Mouse (Mus musculus) heart, embryonic 13.5 days (tissue): ENCODE data around the gene Olfr1408. TPM values are rescaled to one million over a fixed set of nuclear protein-coding genes. Genes with fewer than 3 reads are reported as not detected.

Source experiments
- ATAC-seq: fragments of 200-750 bp; cut with Nextera tagmentation; 2 replicates; pipeline ENCODE4 v1.8.0; 2017; ENCODE audit warnings: moderate TSS enrichment; ENCODE audit not compliant: insufficient number of reproducible peaks, low FRiP score, low TSS enrichment; ENCODE audit errors: extremely low read depth
- H3K27ac ChIP-seq: fragments of 300-500 bp; sonication (generic); replicated peaks from 2 replicates; pipeline ENCODE4 v1.5.1; 2015; ENCODE audit warnings: moderate library complexity, mild to moderate bottlenecking, inconsistent platforms
- H3K27me3 ChIP-seq: fragments of 300-500 bp; sonication (generic); replicated peaks from 2 replicates; pipeline ENCODE4 v1.6.1; 2015; ENCODE audit warnings: mild to moderate bottlenecking, inconsistent platforms
- H3K36me3 ChIP-seq: fragments of 300-500 bp; sonication (generic); 2 replicates; pipeline ENCODE4 v1.6.1; 2015; ENCODE audit warnings: mild to moderate bottlenecking, inconsistent platforms
- H3K4me1 ChIP-seq: fragments of 300-500 bp; sonication (generic); 2 replicates; pipeline ENCODE4 v1.6.1; 2015; ENCODE audit warnings: inconsistent platforms
- H3K4me2 ChIP-seq: fragments of 300-500 bp; sonication (generic); 2 replicates; pipeline ENCODE4 v1.6.1; 2015; ENCODE audit warnings: inconsistent platforms, mild to moderate bottlenecking, moderate library complexity
- H3K4me3 ChIP-seq: fragments of 300-500 bp; sonication (generic); 2 replicates; pipeline ENCODE4 v1.5.1; 2015; ENCODE audit warnings: moderate library complexity, mild to moderate bottlenecking, inconsistent platforms
- H3K9ac ChIP-seq: fragments of 300-500 bp; sonication (generic); 2 replicates; pipeline ENCODE4 v1.6.1; 2015; ENCODE audit warnings: inconsistent platforms, mild to moderate bottlenecking, moderate library complexity
- H3K9me3 ChIP-seq: fragments of 300-500 bp; sonication (generic); 2 replicates; pipeline ENCODE4 v1.6.1; 2016; ENCODE audit warnings: inconsistent platforms
- WGBS: fragments of 180-500 bp; shearing (Covaris S2); methylation state at CpG from one replicate; pipeline ENCODE4 v1.1.7; 2015; ENCODE audit warnings: mixed read lengths; 5-methylcytosine and 5-hydroxymethylcytosine counted together
- polyA plus RNA-seq: library from polyadenylated mRNA; unstranded; fragments of >200 nt; fragmentation: Nextera tagmentation; extraction: Ambion mirVana; gene quantifications from 2 replicates; pipeline ENCODE4 v1.2.1, GENCODE M21; 2015

Olfr1408 gene
- not detected in 2 replicates for polyA plus RNA-seq

GRCm38 (mm10) chr1:173137274-173137673, at the start of gene Olfr1408:
Olfr1408 (minus strand) TSS chr1:173137374.
- Histone ChIP-seq H3K36me3 (no peaks in the 10 kb centered on the region), H3K9me3 (no peaks in the 10 kb centered on the region), H3K4me3 (no peak within 1 kb of the TSS), H3K9ac (no peak within 1 kb of the TSS), H3K4me1 (no peaks in the 10 kb centered on the region), H3K4me2 (no peak within 1 kb of the TSS), H3K27ac (no peak within 1 kb of the TSS), H3K27me3 (no peaks in the 10 kb centered on the region)
- ATAC-seq: no peak
- WGBS: 56% methylated on average over 2 of the region's 2 CpGs

GRCm38 (mm10) chr1:173174154-173174842, 37.1 kb upstream of the Olfr1408 start:
- Histone ChIP-seq H3K27me3 (no peaks in the 10 kb centered on the region), H3K9me3 (no peaks in the 10 kb centered on the region), H3K4me2 (no peak overlapping the region), H3K36me3 (no peaks in the 10 kb centered on the region), H3K27ac (no peak overlapping the region), H3K4me3 (no peak overlapping the region), H3K9ac (no peak overlapping the region), H3K4me1 (no peaks in the 10 kb centered on the region)
- no peak for ATAC-seq

Other genes starting within 250 kb of the Olfr1408 start
- 0.36 TPM in 1 of 2 replicates, not detected in the other for gene Apcs, start 242.3 kb downstream of the Olfr1408 start, polyA plus RNA-seq
- not detected in 2 replicates for gene Olfr16, start 187.0 kb downstream of the Olfr1408 start, polyA plus RNA-seq
- not detected in 2 replicates for gene Olfr1406, start 53.3 kb upstream of the Olfr1408 start, polyA plus RNA-seq
- gene Olfr218, start 60.4 kb upstream of the Olfr1408 start, polyA plus RNA-seq: not detected in 2 replicates
- gene Olfr1404, start 75.0 kb upstream of the Olfr1408 start, polyA plus RNA-seq: not detected in 2 replicates
- not detected in 2 replicates for gene Fcer1a, start 89.8 kb upstream of the Olfr1408 start, polyA plus RNA-seq
- not detected in 2 replicates for gene Olfr418, start 128.6 kb upstream of the Olfr1408 start, polyA plus RNA-seq
- gene Mptx2, start 140.4 kb upstream of the Olfr1408 start, polyA plus RNA-seq: not detected in 2 replicates
- gene Ackr1, start 196.4 kb upstream of the Olfr1408 start, polyA plus RNA-seq: 2.1 and 2.9 TPM in 2 replicates
- gene Aim2, start 213.5 kb upstream of the Olfr1408 start, polyA plus RNA-seq: 1.4 and 2.3 TPM in 2 replicates
- 0.31 and 0.71 TPM in 2 replicates for gene Cadm3, start 230.3 kb upstream of the Olfr1408 start, polyA plus RNA-seq